Mouse (Mus musculus) intestine, embryonic 15.5 days (tissue): ENCODE data around the gene Cep68. TPM values are rescaled to one million over a fixed set of nuclear protein-coding genes. Genes with fewer than 3 reads are reported as not detected.

ENCODE experiments used
- ATAC-seq: fragments of 200-750 bp; cut with Nextera tagmentation; 2 replicates; pipeline ENCODE4 v1.8.0; 2017; ENCODE audit warnings: moderate TSS enrichment, moderate library complexity
- H3K27ac ChIP-seq: fragments of 300-500 bp; sonication (generic); 2 replicates; pipeline ENCODE4 v1.5.1; 2015; ENCODE audit warnings: mild to moderate bottlenecking, inconsistent platforms
- H3K27me3 ChIP-seq: fragments of 300-500 bp; sonication (generic); replicated peaks from 2 replicates; pipeline ENCODE4 v1.6.1; 2015; ENCODE audit warnings: inconsistent platforms
- H3K36me3 ChIP-seq: fragments of 300-500 bp; sonication (generic); 2 replicates; pipeline ENCODE4 v1.6.1; 2015; ENCODE audit warnings: inconsistent platforms
- H3K4me1 ChIP-seq: fragments of 300-500 bp; sonication (generic); replicated peaks from 2 replicates; pipeline ENCODE4 v1.6.1; 2015; ENCODE audit warnings: inconsistent platforms
- H3K4me2 ChIP-seq: fragments of 300-500 bp; sonication (generic); replicated peaks from 2 replicates; pipeline ENCODE4 v1.6.1; 2015; ENCODE audit warnings: mild to moderate bottlenecking, inconsistent platforms
- H3K4me3 ChIP-seq: fragments of 300-500 bp; sonication (generic); replicated peaks from 2 replicates; pipeline ENCODE4 v1.5.1; 2015; ENCODE audit warnings: inconsistent platforms
- H3K9ac ChIP-seq: fragments of 300-500 bp; sonication (generic); 2 replicates; pipeline ENCODE4 v1.6.1; 2015; ENCODE audit warnings: inconsistent platforms
- H3K9me3 ChIP-seq: fragments of 300-500 bp; sonication (generic); 2 replicates; pipeline ENCODE4 v1.6.1; 2016; ENCODE audit warnings: inconsistent platforms
- WGBS: fragments of 180-500 bp; shearing (Covaris S2); methylation state at CpG from one replicate; pipeline ENCODE4 v1.1.7; 2015; 5-methylcytosine and 5-hydroxymethylcytosine counted together
- polyA plus RNA-seq: library from polyadenylated mRNA; unstranded; fragments of >200 nt; fragmentation: Nextera tagmentation; extraction: Ambion mirVana; gene quantifications from 2 replicates; pipeline ENCODE4 v1.2.1, GENCODE M21; 2015

Cep68 gene
- polyA plus RNA-seq, 1 experiment from 2014 or later = 24.5 TPM

DNA sequence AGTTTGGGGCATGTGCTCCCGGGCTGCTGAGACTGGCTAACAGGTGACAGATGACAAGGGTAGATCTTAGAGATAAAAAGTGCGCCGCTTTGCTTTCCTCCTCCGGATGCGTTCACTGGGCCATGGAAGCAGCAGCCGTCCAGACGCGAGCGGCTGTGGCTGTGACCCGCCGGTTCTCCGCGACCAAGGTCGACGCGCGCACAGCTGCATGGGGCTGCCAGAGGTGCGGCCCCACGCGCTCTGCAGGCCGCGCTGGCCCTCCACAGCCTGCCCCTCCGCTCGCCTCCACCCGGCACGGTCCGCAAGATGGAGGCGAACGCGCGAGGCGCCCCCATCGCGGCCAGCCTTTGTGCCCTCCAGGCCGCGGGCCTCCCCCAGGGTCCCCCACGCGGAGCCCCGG is 389 bp downstream of the Cep68 start:
- peak; percentile 81 for ATAC-seq
- H3K36me3 ChIP-seq = no peaks in the 10 kb centered on the region
- H3K9ac ChIP-seq = peak overlapping the region; percentile 97
- peak overlapping the region; percentile 94 for H3K4me3 ChIP-seq
- peaks cover 20% of the 10 kb centered on the region for H3K4me1 ChIP-seq
- no peaks in the 10 kb centered on the region for H3K27me3 ChIP-seq
- WGBS = 0% methylated on average over 39 of the region's 39 CpGs
- H3K27ac ChIP-seq = peak overlapping the region; percentile 85
- peak overlapping the region; percentile 85 for H3K4me2 ChIP-seq
- no peaks in the 10 kb centered on the region for H3K9me3 ChIP-seq

DNA sequence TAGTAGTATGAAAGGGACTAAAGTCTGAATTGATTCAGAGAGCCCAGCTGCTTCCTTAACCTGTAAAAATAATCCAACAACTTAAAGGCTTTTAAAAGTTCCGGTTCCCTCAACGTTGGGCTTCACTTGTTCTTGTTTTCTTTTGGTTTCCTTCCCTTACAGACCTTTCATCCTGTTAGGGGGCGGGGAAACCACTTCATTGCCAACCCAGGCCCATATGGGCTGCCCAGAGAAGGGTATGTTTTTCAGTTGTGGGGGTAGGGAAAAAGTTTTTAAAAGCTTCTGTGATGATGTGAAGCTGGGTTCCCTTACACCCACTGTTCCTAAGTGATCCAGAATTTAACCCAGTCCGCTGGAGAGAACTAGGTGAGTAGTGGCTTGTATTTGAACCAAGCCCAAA is 952 bp downstream of the Cep68 start:
- Histone ChIP-seq H3K4me3 (peak overlapping the region; percentile 94), H3K36me3 (no peaks in the 10 kb centered on the region), H3K4me2 (peak overlapping the region; percentile 85), H3K4me1 (peaks cover 21% of the 10 kb centered on the region), H3K27me3 (no peaks in the 10 kb centered on the region), H3K9ac (0 out of 2 replicates have a peak overlapping the region, but pooled peaks have one; percentile 17), H3K27ac (peak overlapping the region; percentile 85; the same call in 1 of the 2 replicates), H3K9me3 (no peaks in the 10 kb centered on the region)
- 14% methylated on average over 4 of the region's 4 CpGs for WGBS
- no peak for ATAC-seq

GRCm38 (mm10) chr11:20247146-20247855 is 1.9 kb downstream of the Cep68 start:
- Histone ChIP-seq H3K27me3 (no peaks in the 10 kb centered on the region), H3K4me3 (no peak overlapping the region), H3K36me3 (no peaks in the 10 kb centered on the region), H3K4me2 (no peak overlapping the region; the same call in 1 of the 2 replicates), H3K27ac (no peak overlapping the region), H3K9me3 (no peaks in the 10 kb centered on the region), H3K4me1 (peaks cover 23% of the 10 kb centered on the region), H3K9ac (no peak overlapping the region)
- 83% methylated on average over 8 of the region's 8 CpGs for WGBS
- no peak for ATAC-seq

DNA sequence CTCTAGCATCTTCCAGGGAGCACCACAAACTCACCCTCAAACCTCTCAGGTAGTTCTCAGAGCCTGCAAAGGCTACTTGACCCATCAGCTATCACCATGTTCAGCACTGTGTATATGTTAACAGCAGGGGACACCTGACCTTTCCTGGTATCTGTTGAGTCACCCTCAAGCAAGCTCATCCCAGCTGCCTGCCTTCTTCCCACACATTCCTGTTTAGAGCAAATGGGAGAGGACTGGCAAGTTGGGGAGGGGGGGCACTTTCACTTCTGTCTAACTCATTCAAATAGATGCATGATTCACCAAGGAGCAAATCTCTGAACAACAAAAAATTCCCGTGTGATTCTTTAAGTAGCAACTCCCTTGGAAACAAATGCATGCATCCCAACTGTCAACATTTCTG is 2.6 kb downstream of the Cep68 start:
- H3K27me3 ChIP-seq = no peaks in the 10 kb centered on the region
- no peak overlapping the region for H3K27ac ChIP-seq
- no peak overlapping the region for H3K4me2 ChIP-seq
- peaks cover under 1% of the 10 kb centered on the region; the same call in 1 of the 2 replicates for H3K36me3 ChIP-seq
- no peak overlapping the region for H3K4me3 ChIP-seq
- no peaks in the 10 kb centered on the region for H3K9me3 ChIP-seq
- no peak overlapping the region for H3K9ac ChIP-seq
- no peak for ATAC-seq
- H3K4me1 ChIP-seq = peaks cover 23% of the 10 kb centered on the region
- 72% methylated on average over 1 of the region's 1 CpGs for WGBS

GRCm38 (mm10) chr11:20245316-20245715 is 3.9 kb downstream of the Cep68 start:
- 83% methylated on average over 6 of the region's 6 CpGs for WGBS
- H3K4me2 ChIP-seq = no peak overlapping the region
- H3K27ac ChIP-seq = no peak overlapping the region
- ATAC-seq = no peak
- peaks cover 7% of the 10 kb centered on the region; the same call in 1 of the 2 replicates for H3K36me3 ChIP-seq
- H3K9me3 ChIP-seq = no peaks in the 10 kb centered on the region
- peaks cover 20% of the 10 kb centered on the region for H3K4me1 ChIP-seq
- H3K4me3 ChIP-seq = no peak overlapping the region
- H3K9ac ChIP-seq = no peak overlapping the region
- H3K27me3 ChIP-seq = no peaks in the 10 kb centered on the region

DNA sequence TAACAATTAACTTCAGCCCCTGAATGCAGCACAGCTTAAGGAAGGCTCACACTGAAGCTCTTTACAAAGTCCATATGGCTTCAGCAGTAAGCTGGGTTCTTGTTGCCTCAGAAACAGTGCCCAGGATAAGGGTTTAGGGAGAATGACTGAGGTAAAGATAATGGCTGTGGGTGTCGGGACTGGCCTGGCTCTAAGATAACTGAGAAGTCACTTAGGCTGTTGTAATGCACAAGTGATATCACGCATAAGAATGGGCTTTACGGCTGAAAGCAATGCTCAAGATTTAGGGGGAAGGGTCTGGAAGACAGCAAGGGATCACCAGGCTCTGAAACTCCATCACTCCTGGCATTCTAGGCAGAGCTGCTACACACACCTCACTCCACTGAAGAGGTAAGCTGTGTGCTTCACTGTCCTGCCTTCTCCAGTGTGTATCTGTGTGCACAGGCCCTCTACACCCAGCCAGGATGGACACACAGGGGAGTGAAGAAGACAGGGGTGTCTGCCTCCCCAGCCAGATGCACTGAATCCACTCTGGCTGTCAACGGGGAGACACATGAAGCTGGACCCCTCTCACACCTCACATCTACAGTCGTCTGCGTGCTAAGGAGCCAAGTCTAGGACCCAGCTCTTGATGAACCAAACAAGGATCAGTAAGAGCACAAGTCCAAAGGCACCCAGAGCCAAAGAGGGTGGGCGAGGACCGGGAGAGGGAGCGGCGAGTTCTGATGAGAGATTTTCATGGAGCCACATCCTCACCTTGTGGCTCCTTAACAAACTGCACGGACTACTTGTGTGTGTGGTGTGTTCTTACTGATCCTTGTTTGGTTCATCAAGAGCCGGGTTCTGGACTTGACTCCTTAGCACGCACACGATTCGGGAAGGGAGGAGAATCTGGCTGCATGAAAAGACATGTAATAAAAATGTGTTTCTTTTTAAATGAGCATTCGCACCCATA is 4.6 kb downstream of the Cep68 start:
- no peaks in the 10 kb centered on the region for H3K27me3 ChIP-seq
- no peaks in the 10 kb centered on the region for H3K9me3 ChIP-seq
- no peak overlapping the region for H3K9ac ChIP-seq
- H3K4me2 ChIP-seq = no peak overlapping the region
- H3K36me3 ChIP-seq = peaks cover 13% of the 10 kb centered on the region
- no peak overlapping the region for H3K4me3 ChIP-seq
- H3K4me1 ChIP-seq = peaks cover 19% of the 10 kb centered on the region
- WGBS = 85% methylated on average over 16 of the region's 16 CpGs
- no peak overlapping the region for H3K27ac ChIP-seq
- no peak for ATAC-seq

- H3K36me3 ChIP-seq = peaks cover 19% of the 10 kb centered on the region
- H3K9me3 ChIP-seq = no peaks in the 10 kb centered on the region
- H3K4me1 ChIP-seq = peaks cover 19% of the 10 kb centered on the region
- no peak overlapping the region for H3K4me3 ChIP-seq
- no peak overlapping the region for H3K4me2 ChIP-seq
- no peak overlapping the region for H3K27ac ChIP-seq
- ATAC-seq = peak; percentile 53; the same call in 1 of the 2 replicates
- H3K9ac ChIP-seq = peak overlapping the region; percentile 8; the same call in 1 of the 2 replicates
- WGBS = 48% methylated on average over 9 of the region's 9 CpGs
- no peaks in the 10 kb centered on the region for H3K27me3 ChIP-seq
These were observed 5.9 kb downstream of the Cep68 start for GRCm38 (mm10) chr11:20243214-20243913.

GRCm38 (mm10) chr11:20242366-20243056 is 6.7 kb downstream of the Cep68 start:
- H3K9me3 ChIP-seq = no peaks in the 10 kb centered on the region
- H3K4me3 ChIP-seq = no peak overlapping the region
- ATAC-seq = no peak
- no peak overlapping the region for H3K27ac ChIP-seq
- H3K4me2 ChIP-seq = no peak overlapping the region
- peaks cover 11% of the 10 kb centered on the region for H3K4me1 ChIP-seq
- no peak overlapping the region for H3K9ac ChIP-seq
- H3K36me3 ChIP-seq = peaks cover 20% of the 10 kb centered on the region
- WGBS = 85% methylated on average over 6 of the region's 6 CpGs
- no peaks in the 10 kb centered on the region for H3K27me3 ChIP-seq

- no peak overlapping the region for H3K4me2 ChIP-seq
- H3K36me3 ChIP-seq = peaks cover 24% of the 10 kb centered on the region
- H3K4me1 ChIP-seq = 0 out of 2 replicates have a peak, but pooled peaks cover 3% of the 10 kb centered on the region
- no peaks in the 10 kb centered on the region for H3K9me3 ChIP-seq
- H3K9ac ChIP-seq = no peak overlapping the region
- no peak for ATAC-seq
- H3K27me3 ChIP-seq = no peaks in the 10 kb centered on the region
- H3K27ac ChIP-seq = no peak overlapping the region
- 92% methylated on average over 7 of the region's 7 CpGs for WGBS
- no peak overlapping the region for H3K4me3 ChIP-seq
These were observed 7.9 kb downstream of the Cep68 start for GRCm38 (mm10) chr11:20241311-20241710.

- no peak for ATAC-seq
- H3K4me1 ChIP-seq = 0 out of 2 replicates have a peak, but pooled peaks cover 3% of the 10 kb centered on the region
- no peak overlapping the region for H3K4me2 ChIP-seq
- no peak overlapping the region for H3K9ac ChIP-seq
- H3K9me3 ChIP-seq = no peaks in the 10 kb centered on the region
- H3K27ac ChIP-seq = no peak overlapping the region
- 70% methylated on average over 5 of the region's 5 CpGs for WGBS
- H3K27me3 ChIP-seq = no peaks in the 10 kb centered on the region
- H3K36me3 ChIP-seq = peaks cover 32% of the 10 kb centered on the region
- no peak overlapping the region for H3K4me3 ChIP-seq
These were observed 8.9 kb downstream of the Cep68 start for GRCm38 (mm10) chr11:20240331-20240730.

GRCm38 (mm10) chr11:20239279-20239861 is 9.9 kb downstream of the Cep68 start:
- Histone ChIP-seq H3K4me1 (0 out of 2 replicates have a peak, but pooled peaks cover 3% of the 10 kb centered on the region), H3K9me3 (no peaks in the 10 kb centered on the region), H3K4me2 (no peak overlapping the region), H3K9ac (no peak overlapping the region), H3K27me3 (no peaks in the 10 kb centered on the region), H3K27ac (no peak overlapping the region), H3K4me3 (no peak overlapping the region), H3K36me3 (peaks cover 34% of the 10 kb centered on the region)
- ATAC-seq = no peak
- 89% methylated on average over 9 of the region's 9 CpGs for WGBS
